Mouse (Mus musculus): ENCODE data around the gene Ado. TPM values are rescaled to one million over a fixed set of nuclear protein-coding genes. Genes with fewer than 3 reads are reported as not detected.

Gene Ado
- polyA plus RNA-seq, 1 experiment from 2014 or later: 83.2 TPM

Other genes starting within 250 kb of the Ado start
- gene Egr2, start 13.5 kb downstream of the Ado start, polyA plus RNA-seq (2015; fragmentation: Nextera tagmentation; extraction: Ambion mirVana): 1.4 and 1.8 TPM in 2 replicates

All from hindbrain, embryonic 16.5 days (tissue).